Mouse (Mus musculus) MEL (cell line): ENCODE results near the gene Gipc1. TPM values are rescaled to one million over a fixed set of nuclear protein-coding genes. Genes with fewer than 3 reads are reported as not detected.

ENCODE experiments used
- DNase-seq: peaks from one replicate; pipeline ENCODE4 v3.0.0; 2011; ENCODE audit warnings: low read depth, low spot score
- H3K27ac ChIP-seq: 2 replicates; pipeline ENCODE4 v1.5.1; 2012; ENCODE audit warnings: low read depth, mild to moderate bottlenecking, control low read depth, low read length, moderate library complexity; ENCODE audit not compliant: control insufficient read depth
- H3K27me3 ChIP-seq, 2 experiments: fragments of 150-350 bp in 1 of 2; sonication (generic) in 1 of 2; 2 replicates each; pipeline ENCODE4 v1.6.1; 2012; ENCODE audit warnings: low read length in 2 of 2, mild to moderate bottlenecking in 2 of 2, improper control_type of control experiment in 1 of 2, moderate library complexity in 1 of 2; ENCODE audit not compliant: insufficient read depth in 2 of 2, control insufficient read depth in 1 of 2
- H3K36me3 ChIP-seq, 2 experiments: 2 replicates each; pipeline ENCODE4 v1.6.1; 2012 to 2014; ENCODE audit warnings: low read length in 2 of 2, improper control_type of control experiment in 1 of 2, inconsistent platforms in 1 of 2, mild to moderate bottlenecking in 1 of 2; ENCODE audit not compliant: insufficient read depth in 2 of 2, control insufficient read depth in 1 of 2
- H3K4me1 ChIP-seq, 2 experiments: fragments of 150-350 bp in 1 of 2; sonication (generic) in 1 of 2; 2 replicates each; pipeline ENCODE4 v1.6.1; 2012; ENCODE audit warnings: low read length in 2 of 2, improper control_type of control experiment in 1 of 2, mild to moderate bottlenecking in 1 of 2; ENCODE audit not compliant: insufficient read depth in 2 of 2, control insufficient read depth in 1 of 2
- H3K4me3 ChIP-seq, 2 experiments: fragments of 150-350 bp in 1 of 2; sonication (generic) in 1 of 2; 2 replicates each; pipeline ENCODE4 v1.5.1; 2012; ENCODE audit warnings: low read depth in 2 of 2, low read length in 2 of 2, mild to moderate bottlenecking in 2 of 2, moderate library complexity in 2 of 2, control low read depth in 1 of 2, improper control_type of control experiment in 1 of 2; ENCODE audit not compliant: control insufficient read depth in 1 of 2, insufficient read depth in 1 of 2
- H3K79me2 ChIP-seq: 2 replicates; pipeline ENCODE4 v1.6.1; 2012; ENCODE audit warnings: mild to moderate bottlenecking, low read length, moderate library complexity; ENCODE audit not compliant: control insufficient read depth, poor library complexity, insufficient read depth
- H3K9ac ChIP-seq: 2 replicates; pipeline ENCODE4 v1.6.1; 2012; ENCODE audit warnings: low read depth, mild to moderate bottlenecking, control low read depth, low read length, moderate library complexity; ENCODE audit not compliant: control insufficient read depth, poor library complexity, severe bottlenecking
- H3K9me3 ChIP-seq: fragments of 150-350 bp; sonication (generic); replicated peaks from 2 replicates; pipeline ENCODE4 v1.6.1; 2012; ENCODE audit warnings: mild to moderate bottlenecking, low read length, improper control_type of control experiment, moderate library complexity; ENCODE audit not compliant: insufficient read depth
- CHD1 ChIP-seq: IDR thresholded peaks from 2 replicates; pipeline ENCODE4 v1.6.1; 2012; ENCODE audit warnings: low read depth, mild to moderate bottlenecking, inconsistent platforms, low read length, improper control_type of control experiment
- CHD2 ChIP-seq: IDR thresholded peaks from 2 replicates; pipeline ENCODE4 v1.6.1; 2011; ENCODE audit warnings: low read length, improper control_type of control experiment
- E2F4 ChIP-seq: IDR thresholded peaks from 2 replicates; pipeline ENCODE4 v1.6.1; 2011; ENCODE audit warnings: low read depth, low read length, improper control_type of control experiment, borderline replicate concordance
- ELF1 ChIP-seq: IDR thresholded peaks from 2 replicates; pipeline ENCODE4 v1.6.1; 2014; ENCODE audit warnings: low read depth, mild to moderate bottlenecking, inconsistent platforms, low read length, improper control_type of control experiment, moderate library complexity
- EP300 ChIP-seq, 2 experiments: IDR thresholded peaks; 2 replicates each; pipeline ENCODE4 v1.6.1; 2011; ENCODE audit warnings: improper control_type of control experiment in 2 of 2, low read length in 2 of 2, low read depth in 1 of 2, mild to moderate bottlenecking in 1 of 2
- ETS1 ChIP-seq: IDR thresholded peaks from 2 replicates; pipeline ENCODE4 v1.6.1; 2012; ENCODE audit warnings: low read depth, mild to moderate bottlenecking, inconsistent platforms, low read length, improper control_type of control experiment, moderate library complexity
- GABPA ChIP-seq: IDR thresholded peaks from 2 replicates; pipeline ENCODE4 v1.6.1; 2012; ENCODE audit warnings: low read depth, mild to moderate bottlenecking, inconsistent platforms, low read length, improper control_type of control experiment, moderate library complexity
- HCFC1 ChIP-seq: IDR thresholded peaks from 2 replicates; pipeline ENCODE4 v1.6.1; 2012; ENCODE audit warnings: low read depth, mild to moderate bottlenecking, inconsistent platforms, low read length, improper control_type of control experiment, moderate library complexity
- KAT2A ChIP-seq: conservative IDR thresholded peaks from 2 replicates; pipeline ENCODE4 v1.6.1; 2012; ENCODE audit warnings: low read depth, low read length, improper control_type of control experiment, inconsistent platforms
- MAFK ChIP-seq: IDR thresholded peaks from 2 replicates; pipeline ENCODE4 v1.6.1; 2011; ENCODE audit warnings: low read depth, mild to moderate bottlenecking, low read length, improper control_type of control experiment, borderline replicate concordance
- MAX ChIP-seq: IDR thresholded peaks from 2 replicates; pipeline ENCODE4 v1.6.1; 2011; ENCODE audit warnings: low read length, improper control_type of control experiment
- NELFE ChIP-seq: IDR thresholded peaks from 2 replicates; pipeline ENCODE4 v1.6.1; 2011; ENCODE audit warnings: low read depth, low read length, improper control_type of control experiment
- NRF1 ChIP-seq: IDR thresholded peaks from 2 replicates; pipeline ENCODE4 v1.6.1; 2014; ENCODE audit warnings: low read depth, mild to moderate bottlenecking, inconsistent platforms, low read length, improper control_type of control experiment, moderate library complexity; ENCODE audit not compliant: poor library complexity, insufficient read depth, severe bottlenecking
- POLR2A ChIP-seq, 2 experiments: IDR thresholded peaks; 2 replicates each; pipeline ENCODE4 v1.6.1; 2011 to 2012; ENCODE audit warnings: low read length in 2 of 2, mild to moderate bottlenecking in 2 of 2, control low read depth in 1 of 2, improper control_type of control experiment in 1 of 2, low read depth in 1 of 2, moderate library complexity in 1 of 2; ENCODE audit not compliant: control insufficient read depth in 1 of 2, insufficient read depth in 1 of 2, poor library complexity in 1 of 2
- POLR2AphosphoS5 ChIP-seq: IDR thresholded peaks from 2 replicates; pipeline ENCODE4 v1.6.1; 2012; ENCODE audit warnings: low read depth, borderline replicate concordance, mild to moderate bottlenecking, inconsistent platforms, low read length, moderate library complexity, mixed read lengths
- RAD21 ChIP-seq: IDR thresholded peaks from 2 replicates; pipeline ENCODE4 v1.6.1; 2011; ENCODE audit warnings: mild to moderate bottlenecking, low read depth, low read length, improper control_type of control experiment
- RCOR1 ChIP-seq: IDR thresholded peaks from 2 replicates; pipeline ENCODE4 v1.6.1; 2012; ENCODE audit warnings: low read depth, mild to moderate bottlenecking, inconsistent platforms, low read length, improper control_type of control experiment
- SIN3A ChIP-seq: IDR thresholded peaks from 2 replicates; pipeline ENCODE4 v1.6.1; 2012; ENCODE audit warnings: low read length, improper control_type of control experiment, inconsistent platforms
- TAL1 ChIP-seq: IDR thresholded peaks from 2 replicates; pipeline ENCODE4 v1.6.1; 2012; ENCODE audit warnings: mild to moderate bottlenecking, inconsistent platforms, low read length, moderate library complexity, mixed read lengths
- TBP ChIP-seq: IDR thresholded peaks from 2 replicates; pipeline ENCODE4 v1.8.0; 2011; ENCODE audit warnings: low read depth, low read length, improper control_type of control experiment
- TCF12 ChIP-seq: IDR thresholded peaks from 2 replicates; pipeline ENCODE4 v1.6.1; 2014; ENCODE audit warnings: low read depth, mild to moderate bottlenecking, inconsistent platforms, low read length, improper control_type of control experiment, moderate library complexity
- UBTF ChIP-seq: IDR thresholded peaks from 2 replicates; pipeline ENCODE4 v1.6.1; 2012; ENCODE audit warnings: low read depth, mild to moderate bottlenecking, inconsistent platforms, low read length, improper control_type of control experiment, moderate library complexity, borderline replicate concordance; ENCODE audit not compliant: insufficient read depth
- USF1 ChIP-seq: IDR thresholded peaks from 2 replicates; pipeline ENCODE4 v1.6.1; 2014; ENCODE audit warnings: low read depth, mild to moderate bottlenecking, inconsistent platforms, low read length, improper control_type of control experiment, moderate library complexity
- USF2 ChIP-seq, 2 experiments: IDR thresholded peaks; 2 replicates each; pipeline ENCODE4 v1.6.1; 2011 to 2012; ENCODE audit warnings: improper control_type of control experiment in 2 of 2, low read length in 2 of 2, borderline replicate concordance in 1 of 2, inconsistent platforms in 1 of 2, low read depth in 1 of 2, mild to moderate bottlenecking in 1 of 2; ENCODE audit not compliant: insufficient read depth in 1 of 2
- ZC3H11A ChIP-seq: IDR thresholded peaks from 2 replicates; pipeline ENCODE4 v1.6.1; 2012; ENCODE audit warnings: low read depth, mild to moderate bottlenecking, inconsistent platforms, low read length, improper control_type of control experiment
- ZKSCAN1 ChIP-seq: IDR thresholded peaks from 2 replicates; pipeline ENCODE4 v1.6.1; 2012; ENCODE audit warnings: low read depth, mild to moderate bottlenecking, inconsistent platforms, low read length, improper control_type of control experiment, moderate library complexity
- ZMIZ1 ChIP-seq: IDR thresholded peaks from 2 replicates; pipeline ENCODE4 v1.6.1; 2012; ENCODE audit warnings: low read depth, mild to moderate bottlenecking, inconsistent platforms, low read length, improper control_type of control experiment, moderate library complexity
- ZNF384 ChIP-seq: IDR thresholded peaks from 2 replicates; pipeline ENCODE4 v1.6.1; 2012; ENCODE audit warnings: low read depth, mild to moderate bottlenecking, inconsistent platforms, low read length, improper control_type of control experiment
- polyA plus RNA-seq, 2 experiments: library from polyadenylated mRNA; stranded (reverse) in 1 of 2; unstranded in 1 of 2; fragments of >175 nt in 1 of 2; fragments of >200 nt in 1 of 2; gene quantifications; 2 replicates each; pipeline versions ENCODE4 v1.2.1 to v1.2.4; 2012; ENCODE audit warnings: low replicate concordance in 2 of 2, low read depth in 1 of 2; ENCODE audit not compliant: insufficient read length in 2 of 2, insufficient read depth in 1 of 2, missing spikeins in 1 of 2
- total RNA-seq: library from RNA; depleted of rRNA; stranded (reverse); fragments of 300-350 nt; gene quantifications from 2 replicates; pipeline ENCODE4 v1.2.3, GENCODE M21; 2012

Gipc1 gene
- total and polyA plus RNA-seq, 3 experiments: 38.6 to 70.7 TPM; not detected in 1

DNA sequence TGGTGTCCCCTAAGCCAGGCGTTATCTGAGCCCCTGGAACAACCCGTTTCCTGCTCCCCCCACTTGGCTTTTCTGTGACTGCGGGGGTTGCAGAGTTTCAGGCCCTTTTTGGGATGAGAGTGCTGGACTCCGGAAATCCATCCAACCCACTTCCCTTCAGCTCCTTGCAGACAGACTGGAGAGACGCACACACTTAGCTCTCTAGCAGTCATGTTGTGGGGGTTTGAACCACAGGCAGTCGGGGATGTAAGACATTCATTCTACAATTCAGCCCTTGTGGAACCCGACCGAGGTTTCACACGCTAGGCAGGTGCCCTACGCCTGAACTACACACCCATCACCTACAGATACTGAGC is 1.2 kb downstream of the Gipc1 start:
- TF ChIP-seq EP300 (IDR thresholded peaks at IDR 0.05; ENCODE audit: low read depth in 1 of 2, low read length in 2 of 2) (no peak), MAFK (no peak), KAT2A (no peak), SIN3A (no peak), ZC3H11A (no peak), HCFC1 (no peak), ETS1 (no peak), ZNF384 (no peak), CHD2 (no peak), RCOR1 (no peak), ELF1 (no peak), NRF1 (no peak), TBP (no peak), TAL1 (no peak), ZMIZ1 (no peak)
- TF ChIP-seq, all 39 proteins: peak for 0
- Histone ChIP-seq H3K36me3 (no peaks in the 10 kb centered on the region; a peak in 1 of 4 replicates), H3K9me3 (no peaks in the 10 kb centered on the region), H3K79me2 (no peaks in the 10 kb centered on the region; the same call in 1 of the 2 replicates), H3K4me3 (peak overlapping the region in 1 of 2 experiments; percentile 86; a peak in 2 of 4 replicates), H3K9ac (peak overlapping the region; percentile 15; the same call in 1 of the 2 replicates), H3K27ac (no peak overlapping the region), H3K4me1 (peaks cover 0 to 4% of the 10 kb centered on the region in 2 experiments; a peak in 2 of 4 replicates), H3K27me3 (no peaks in the 10 kb centered on the region)
- no peak for DNase-seq

DNA sequence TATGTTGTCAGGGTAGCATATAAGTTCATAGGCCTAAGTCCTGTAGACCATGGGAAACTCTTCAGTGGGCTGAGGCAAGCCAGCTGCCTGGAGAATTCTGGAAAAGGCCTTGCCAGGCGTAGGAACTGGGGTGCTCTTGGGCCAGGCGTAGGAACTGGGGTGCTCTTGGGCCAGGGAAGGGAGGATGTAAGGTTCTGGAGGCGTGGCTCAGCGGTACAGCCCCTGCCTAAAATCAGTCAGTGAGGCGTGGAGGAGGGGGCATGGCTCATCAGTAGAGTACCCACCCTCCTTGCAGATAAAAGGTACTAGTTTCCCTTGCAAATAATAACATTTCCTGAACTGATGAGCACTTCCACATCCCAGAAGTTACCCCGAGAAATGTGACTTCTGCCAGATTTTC is 2.2 kb downstream of the Gipc1 start:
- H3K9ac ChIP-seq: no peak overlapping the region
- DNase-seq: no peak
- H3K4me1 ChIP-seq: peaks cover 0 to 4% of the 10 kb centered on the region in 2 experiments; a peak in 2 of 4 replicates
- no peak overlapping the region for H3K27ac ChIP-seq
- H3K27me3 ChIP-seq: no peaks in the 10 kb centered on the region
- no peaks in the 10 kb centered on the region; a peak in 1 of 4 replicates for H3K36me3 ChIP-seq
- no peaks in the 10 kb centered on the region; the same call in 1 of the 2 replicates for H3K79me2 ChIP-seq
- TF ChIP-seq E2F4: no peak
- TF ChIP-seq NRF1: no peak
- no peak for TF ChIP-seq RAD21
- TF ChIP-seq USF1: no peak
- TF ChIP-seq POLR2A (IDR thresholded peaks at IDR 0.05; ENCODE audit: control insufficient read depth in 1 of 2, insufficient read depth in 1 of 2, low read depth in 1 of 2, low read length in 2 of 2, poor library complexity in 1 of 2): no peak
- TF ChIP-seq ETS1: no peak
- no peak for TF ChIP-seq USF2 (IDR thresholded peaks at IDR 0.05; ENCODE audit: borderline replicate concordance in 1 of 2, insufficient read depth in 1 of 2, low read depth in 1 of 2, low read length in 2 of 2)
- TF ChIP-seq NELFE: no peak
- no peak for TF ChIP-seq GABPA
- TF ChIP-seq POLR2AphosphoS5: no peak
- TF ChIP-seq CHD2: no peak
- TF ChIP-seq UBTF: no peak
- TF ChIP-seq ZMIZ1: no peak
- TF ChIP-seq ZKSCAN1: no peak
- no peak for TF ChIP-seq TAL1
- no peak for TF ChIP-seq CHD1
- no peak for TF ChIP-seq MAX
- no peak for TF ChIP-seq TCF12
- TF ChIP-seq ZNF384: no peak
- H3K9me3 ChIP-seq: no peaks in the 10 kb centered on the region
- H3K4me3 ChIP-seq: no peak overlapping the region
